Mouse (Mus musculus): ENCODE measurements around the gene Gabpb2.
A peak's percentile ranks its signal among the peaks of the same experiment; 100 is the strongest.
"Not testable (repeated sequence)": the region's sequence is repeated elsewhere in the genome, so short reads cannot be mapped to it uniquely, and the experiment has no call there.

The Gabpb2 gene

GRCm38 (mm10) chr3:95159511-95159986 lies 58.2 kb downstream of the Gabpb2 start:
- DNase-seq = no peak

- peak; percentile 78 for DNase-seq
Observed at GRCm38 (mm10) chr3:95153874-95154273, 63.8 kb downstream of the Gabpb2 start.

GRCm38 (mm10) chr3:95147924-95148323 lies 69.8 kb downstream of the Gabpb2 start:
- DNase-seq = no peak

GRCm38 (mm10) chr3:95142617-95143011 lies 75.1 kb downstream of the Gabpb2 start:
- DNase-seq = peak; percentile 91

GRCm38 (mm10) chr3:95141952-95142616 lies 75.6 kb downstream of the Gabpb2 start, which contains the start of gene Tnfaip8l2:
Tnfaip8l2 (minus strand) TSS chr3:95142360.
- DNase-seq = peak; percentile 74

GRCm38 (mm10) chr3:95141474-95141873 lies 76.2 kb downstream of the Gabpb2 start:
- DNase-seq = peak; percentile 85

- no peak for DNase-seq
Observed at GRCm38 (mm10) chr3:95140795-95141194, 76.9 kb downstream of the Gabpb2 start.

- peak; percentile 16 for DNase-seq
Observed at GRCm38 (mm10) chr3:95140289-95140595, 77.5 kb downstream of the Gabpb2 start.

- peak; percentile 12 for DNase-seq
Observed at GRCm38 (mm10) chr3:95139586-95140288, 78.0 kb downstream of the Gabpb2 start.

GRCm38 (mm10) chr3:95136336-95136735 lies 81.4 kb downstream of the Gabpb2 start:
- no peak for DNase-seq

- DNase-seq = peak; percentile 23
Observed at GRCm38 (mm10) chr3:95135433-95136052, 82.2 kb downstream of the Gabpb2 start.

GRCm38 (mm10) chr3:95135023-95135422 lies 82.7 kb downstream of the Gabpb2 start:
- peak; percentile 48 for DNase-seq

GRCm38 (mm10) chr3:95134133-95134532 lies 83.6 kb downstream of the Gabpb2 start:
- not testable (repeated sequence) for DNase-seq

- peak; percentile 92 for DNase-seq
Observed at GRCm38 (mm10) chr3:95133680-95134101, 84.0 kb downstream of the Gabpb2 start, which contains the start of the genes Scnm1 and Lysmd1. Scnm1 (minus strand) TSS chr3:95134011. Lysmd1 (plus strand) TSS chr3:95134088.

GRCm38 (mm10) chr3:95133176-95133575 lies 84.5 kb downstream of the Gabpb2 start:
- DNase-seq = no peak

- DNase-seq = peak; percentile 21
Observed at GRCm38 (mm10) chr3:95132389-95132788, 85.3 kb downstream of the Gabpb2 start.

Measured in thymus, postnatal 14 days (tissue).